Mouse (Mus musculus) small intestine, adult 2 months (tissue): ENCODE data around the gene Depp1.

Source experiments
- CTCF ChIP-seq: fragments of 200-500 bp; IDR thresholded peaks from 2 replicates; pipeline ENCODE4 v1.5.1; 2012; ENCODE audit warnings: low read depth, mild to moderate bottlenecking, control low read depth, inconsistent platforms, low read length, moderate library complexity, mixed read lengths; ENCODE audit not compliant: insufficient replicate concordance, insufficient read length; ENCODE audit errors: extremely low read depth
- POLR2A ChIP-seq: fragments of 200-500 bp; IDR thresholded peaks from 2 replicates; pipeline ENCODE4 v1.6.1; 2012; ENCODE audit warnings: low read depth, mild to moderate bottlenecking, control low read depth, inconsistent platforms, low read length, moderate library complexity

GRCm38 (mm10) chr6:116679563-116680288, 29.3 kb downstream of the Depp1 start:
- TF ChIP-seq POLR2A (no peak), CTCF (no peak)
